Mouse (Mus musculus): ENCODE results near the gene Mpz. TPM values are rescaled to one million over a fixed set of nuclear protein-coding genes. Genes with fewer than 3 reads are reported as not detected.
"Not testable (repeated sequence)": the region's sequence is repeated elsewhere in the genome, so short reads cannot be mapped to it uniquely, and the experiment has no call there.

Gene Mpz
- total and polyA plus RNA-seq, 3 experiments = 0.49 to 1.7 (median 1.5) TPM

DNA sequence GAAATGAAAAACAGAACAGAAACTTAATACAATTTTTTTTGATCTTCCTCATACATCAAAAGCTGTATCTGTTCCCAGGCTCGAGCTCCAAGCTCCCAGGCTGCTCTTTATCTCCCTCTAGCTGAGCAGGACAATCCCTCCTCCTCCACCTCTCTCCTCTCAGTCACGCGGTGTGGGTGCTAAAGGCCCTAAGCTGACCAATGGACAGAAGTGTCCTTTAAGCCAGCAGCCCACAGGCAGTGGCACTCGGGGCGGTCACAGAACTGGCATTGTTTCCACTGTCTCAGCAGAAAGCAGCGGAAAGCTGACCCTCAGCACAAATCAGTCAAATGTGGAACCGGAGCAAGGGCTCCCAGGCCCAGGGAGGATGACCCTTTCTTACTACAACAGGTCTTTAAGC lies 21.3 kb upstream of the Mpz start:
- DNase-seq = peak; percentile 28

DNA sequence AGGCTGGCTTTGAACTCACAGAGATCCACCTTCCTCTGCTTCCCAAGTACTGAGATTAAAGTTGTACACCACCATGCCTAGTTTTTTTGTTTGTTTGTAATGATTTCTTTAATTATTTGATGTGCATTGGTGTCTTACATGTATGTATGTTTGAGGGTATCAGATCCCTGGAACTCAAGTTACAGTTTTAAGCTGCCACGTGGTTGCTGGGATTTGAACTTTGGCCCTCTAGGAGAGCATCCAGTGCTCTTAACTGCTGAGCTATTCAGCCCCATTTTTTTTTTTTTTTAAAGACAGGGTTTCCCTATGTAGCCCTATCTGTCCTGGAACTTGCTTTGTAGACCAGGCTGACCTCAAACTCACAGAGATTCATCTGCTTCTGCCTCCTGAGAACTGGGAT lies 19.5 kb upstream of the Mpz start:
- DNase-seq = no peak

DNA sequence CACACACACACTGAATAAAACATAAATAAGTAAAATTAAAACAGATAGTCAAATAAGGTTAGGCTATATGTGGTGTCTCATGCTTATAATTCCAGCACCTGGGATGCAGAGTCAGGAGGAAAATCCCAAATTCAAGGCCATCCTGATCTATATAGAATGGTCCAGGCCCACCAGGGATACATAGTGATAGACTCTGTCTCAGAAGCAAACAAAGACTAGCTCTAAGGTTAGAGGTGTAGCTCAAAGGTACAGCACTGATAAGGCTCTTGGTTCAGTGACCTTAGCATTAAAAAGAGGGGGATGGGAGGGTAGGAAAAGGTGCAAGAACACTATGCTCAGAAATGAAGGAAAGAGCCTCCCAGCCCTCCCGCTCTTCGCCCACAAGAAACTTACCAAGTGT lies 14.9 kb upstream of the Mpz start:
- no peak for DNase-seq

DNA sequence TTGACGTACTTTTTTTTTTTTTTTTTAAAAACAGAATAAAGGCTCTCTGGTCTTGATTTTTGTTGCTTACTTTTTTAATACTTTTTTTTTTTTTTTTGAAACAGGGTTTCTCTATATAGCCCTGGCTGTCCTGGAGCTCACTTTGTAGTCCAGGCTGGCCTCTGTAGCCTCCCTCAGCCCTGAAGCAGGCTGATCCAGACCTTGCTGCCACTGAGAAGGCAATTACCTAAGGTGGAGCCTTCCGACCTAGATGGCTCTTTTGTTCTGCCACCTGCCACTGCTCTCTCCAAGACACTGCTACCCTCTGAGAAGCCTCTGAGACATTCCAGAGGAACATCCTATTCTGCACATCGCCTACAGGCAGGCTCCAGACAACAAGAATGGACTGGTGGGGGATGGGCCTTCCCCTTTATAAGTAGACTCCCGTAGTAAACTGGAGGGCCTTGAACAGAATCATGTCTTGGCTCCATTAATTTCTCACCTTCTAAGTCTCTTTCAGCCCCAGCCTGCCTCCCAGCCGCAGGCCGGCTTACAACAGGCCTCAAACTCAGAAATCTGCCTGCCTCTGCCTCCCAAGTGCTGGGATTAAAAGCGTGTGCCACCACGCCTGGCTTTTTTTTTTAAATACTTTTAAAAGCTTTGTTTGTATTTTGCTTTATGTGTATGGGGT lies 12.9 kb upstream of the Mpz start:
- DNase-seq = not testable (repeated sequence)

DNA sequence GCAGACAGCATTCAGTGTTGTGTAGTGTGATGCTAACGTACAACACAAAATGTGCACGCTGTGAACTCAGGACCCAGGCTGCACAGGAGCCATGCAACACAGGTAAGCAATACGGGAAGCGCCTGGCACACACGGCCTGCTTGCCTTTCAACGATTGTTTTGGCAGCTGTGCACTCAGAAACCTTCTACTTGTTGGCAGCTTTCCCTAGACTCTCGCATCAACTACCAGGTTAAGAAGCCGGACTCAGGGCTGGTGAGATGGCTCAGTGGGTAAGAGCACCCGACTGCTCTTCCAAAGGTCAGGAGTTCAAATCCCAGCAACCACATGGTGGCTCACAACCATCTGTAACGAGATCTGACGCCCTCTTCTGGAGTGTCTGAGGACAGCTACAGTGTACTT lies 7.5 kb upstream of the Mpz start:
- not testable (repeated sequence) for DNase-seq

DNA sequence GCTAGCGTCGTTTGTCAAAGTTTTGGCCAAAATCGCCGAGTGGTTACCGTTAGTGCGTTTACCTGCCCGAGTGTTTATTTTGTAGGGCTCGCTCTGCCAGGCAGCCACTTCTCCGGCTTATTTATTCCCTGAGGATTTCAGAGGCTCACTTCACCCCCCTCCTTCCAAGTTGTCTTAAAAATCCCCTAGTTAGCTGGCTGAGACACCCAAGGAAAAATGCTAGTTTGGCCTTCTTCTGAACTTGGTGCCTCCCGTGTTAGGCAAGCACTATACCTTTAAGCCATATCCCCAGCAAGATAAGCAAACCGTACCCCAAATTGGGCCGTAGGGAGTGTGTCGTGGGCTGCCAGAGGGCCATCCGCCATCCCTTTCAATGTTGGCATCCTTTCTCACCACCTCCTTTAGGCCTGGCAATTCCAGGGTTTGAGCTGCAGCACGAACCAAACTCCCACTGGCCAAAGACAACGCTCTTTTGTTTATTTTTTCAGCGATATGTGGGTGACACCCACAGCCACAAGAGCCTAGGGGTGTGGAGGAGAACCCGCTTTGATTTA lies 404 bp downstream of the Mpz start:
- DNase-seq = peak; percentile 41

DNA sequence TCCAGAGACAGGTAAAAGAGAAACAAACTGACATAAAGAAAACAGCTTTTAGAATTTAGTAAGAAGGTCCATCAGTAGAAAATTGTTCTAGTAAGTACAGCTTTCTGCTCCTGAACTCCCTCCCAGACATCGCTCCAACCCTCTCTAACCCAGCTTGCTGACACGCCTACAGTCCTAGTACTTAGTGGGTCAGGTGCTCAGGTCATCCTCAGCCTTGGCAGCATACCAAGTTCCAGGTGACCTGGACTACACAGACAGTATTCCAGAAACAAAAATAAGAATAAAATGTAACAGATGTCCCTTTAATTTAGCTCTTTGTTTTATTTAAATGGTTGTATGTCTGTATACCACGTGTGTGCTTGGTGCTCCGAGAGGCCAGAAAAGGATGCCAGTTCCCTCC lies 1.5 kb downstream of the Mpz start:
- no peak for DNase-seq

DNA sequence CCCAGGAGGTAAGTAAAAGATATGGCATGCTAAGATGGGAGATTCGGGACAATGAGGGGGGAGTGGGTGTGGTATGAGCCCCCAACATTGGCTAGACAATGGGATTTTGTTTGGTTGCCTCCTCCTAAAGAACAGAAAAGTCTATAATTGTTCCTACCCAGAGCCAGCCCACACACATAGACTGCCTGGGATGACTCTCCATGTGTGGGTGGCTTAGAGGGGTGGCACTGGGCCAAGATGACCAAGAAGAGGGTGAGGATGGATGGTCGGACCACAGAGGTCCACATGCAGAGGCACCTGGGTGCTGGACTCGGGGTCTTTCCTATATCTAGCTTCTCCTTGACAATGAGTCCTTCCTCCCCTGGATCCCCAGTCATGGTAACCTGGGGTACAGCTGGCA lies 6.1 kb downstream of the Mpz start:
- no peak for DNase-seq

DNA sequence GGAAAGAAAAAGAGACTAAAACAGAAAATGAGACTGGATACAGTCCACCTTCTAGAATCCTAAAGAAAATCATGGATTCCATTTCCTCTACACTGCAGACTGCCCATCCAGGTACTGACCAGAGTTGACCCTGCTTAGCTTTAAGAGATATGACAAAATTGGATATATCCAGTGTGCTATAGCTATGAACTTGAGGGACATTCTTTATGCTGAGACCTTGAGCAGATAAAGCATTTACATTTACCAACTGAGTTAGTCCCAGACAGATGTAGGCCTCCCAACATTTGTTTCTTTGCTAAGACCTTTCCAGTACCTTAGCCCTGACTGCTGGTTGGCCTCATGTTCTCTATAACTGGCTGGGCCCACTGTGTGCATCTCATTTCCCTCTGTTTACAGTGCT lies 7.5 kb downstream of the Mpz start:
- no peak for DNase-seq

DNA sequence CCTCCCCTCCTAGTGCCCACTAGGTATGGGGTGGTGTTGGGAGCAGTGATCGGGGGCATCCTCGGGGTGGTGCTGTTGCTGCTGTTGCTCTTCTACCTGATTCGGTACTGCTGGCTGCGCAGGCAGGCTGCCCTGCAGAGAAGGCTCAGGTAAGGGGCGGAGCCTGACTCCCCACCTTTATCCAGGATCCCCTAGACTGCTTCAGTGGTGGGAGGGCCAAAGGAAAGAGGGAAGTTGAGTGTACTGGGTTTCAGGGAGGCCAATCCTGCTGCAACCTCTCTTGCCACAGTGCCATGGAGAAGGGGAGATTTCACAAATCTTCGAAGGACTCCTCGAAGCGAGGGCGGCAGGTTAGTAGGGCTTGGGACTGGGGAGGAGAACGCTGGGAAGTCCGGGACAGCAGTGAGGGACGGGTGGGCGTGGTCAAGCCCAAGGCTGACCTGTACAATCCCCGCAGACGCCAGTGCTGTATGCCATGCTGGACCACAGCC lies 9.0 kb downstream of the Mpz start:
- DNase-seq = peak; percentile 34

DNA sequence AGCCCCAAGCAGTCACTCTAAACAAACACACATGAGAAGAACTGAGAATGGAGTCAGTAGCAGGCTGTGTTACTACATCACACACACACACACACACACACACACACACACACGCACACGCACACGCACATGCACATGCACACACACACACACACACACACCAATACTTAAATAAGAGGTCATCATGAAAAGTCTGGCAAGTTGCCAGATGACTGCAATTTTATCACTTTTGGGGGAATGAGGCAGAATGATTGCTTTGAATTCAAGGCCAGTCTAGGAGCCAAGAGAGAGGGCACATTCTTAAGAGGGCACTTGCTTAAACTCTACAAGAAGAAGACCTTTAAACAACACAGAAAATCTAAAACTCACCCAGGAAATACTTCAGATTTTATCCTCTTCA lies 12.0 kb downstream of the Mpz start:
- DNase-seq = peak; percentile 47

DNA sequence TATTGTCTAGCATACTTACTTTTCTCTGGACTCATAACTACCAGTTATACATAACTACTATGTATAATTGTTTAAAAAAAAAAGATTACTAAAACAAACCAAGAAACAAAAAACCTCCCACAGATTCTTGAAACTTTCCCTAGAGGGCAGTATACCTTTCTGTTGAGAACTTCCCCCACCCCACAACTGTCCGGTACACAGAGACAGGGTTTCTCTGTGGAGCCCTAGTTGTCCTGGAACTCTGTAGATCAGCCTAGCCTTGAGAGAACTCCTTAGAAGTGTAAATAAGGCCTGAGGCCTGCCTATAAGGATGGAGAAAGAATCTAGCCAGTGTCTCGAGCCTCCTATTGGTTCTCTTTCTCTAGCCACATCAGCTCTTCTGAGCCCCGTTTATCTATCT lies 13.7 kb downstream of the Mpz start:
- no peak for DNase-seq

DNA sequence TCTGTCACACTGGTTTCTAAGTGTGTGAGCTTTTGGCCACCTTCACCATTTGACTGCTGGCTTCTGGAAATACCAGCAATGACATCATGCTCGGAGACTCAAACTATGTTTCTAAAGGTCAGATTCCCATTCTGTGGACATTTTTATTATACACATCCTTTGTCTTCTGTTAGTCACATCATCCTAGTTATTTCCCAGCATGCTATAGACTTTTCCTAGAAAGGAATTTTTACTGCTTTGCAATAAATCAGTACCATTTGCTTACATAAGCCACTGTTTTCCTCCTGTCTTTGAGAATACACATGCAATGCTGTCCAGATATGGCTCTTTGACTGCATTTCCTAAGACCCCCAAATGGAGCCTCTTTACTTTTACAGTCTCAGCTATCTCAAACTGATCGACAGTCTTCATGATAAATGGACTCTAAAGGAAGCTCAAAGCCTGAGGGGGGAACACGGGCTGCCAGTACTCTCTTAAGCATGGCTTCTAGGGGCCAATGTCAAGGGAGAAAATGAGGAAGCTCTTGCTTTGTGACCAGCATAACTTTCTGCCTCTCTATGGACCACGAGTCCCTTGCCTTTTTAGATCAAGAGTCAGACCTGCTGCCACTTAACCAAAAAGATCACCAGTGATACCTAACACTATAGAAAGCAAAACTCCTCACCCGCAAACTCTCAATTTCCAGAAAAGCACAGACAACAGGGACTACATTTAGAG lies 15.3 kb downstream of the Mpz start:
- DNase-seq = no peak

DNA sequence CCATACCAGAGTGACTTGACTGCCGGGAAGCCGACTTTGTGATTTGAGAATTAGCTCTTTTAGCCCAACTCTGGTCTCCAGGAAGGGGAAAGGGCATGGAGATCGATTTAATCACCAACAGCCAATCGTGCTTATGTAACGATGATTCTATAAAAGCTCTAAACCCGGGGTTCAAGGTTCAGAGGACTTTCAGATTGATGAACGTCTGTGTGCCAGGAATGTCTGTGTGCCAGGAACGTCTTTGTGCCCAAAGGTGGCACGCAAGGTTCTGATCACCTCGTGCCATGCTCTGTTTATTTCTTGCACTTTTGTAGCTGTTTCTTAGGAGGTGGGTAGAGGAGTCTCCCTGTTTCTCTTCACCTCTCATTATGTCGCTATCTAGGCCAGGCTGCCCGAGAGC lies 18.4 kb downstream of the Mpz start:
- DNase-seq = no peak

DNA sequence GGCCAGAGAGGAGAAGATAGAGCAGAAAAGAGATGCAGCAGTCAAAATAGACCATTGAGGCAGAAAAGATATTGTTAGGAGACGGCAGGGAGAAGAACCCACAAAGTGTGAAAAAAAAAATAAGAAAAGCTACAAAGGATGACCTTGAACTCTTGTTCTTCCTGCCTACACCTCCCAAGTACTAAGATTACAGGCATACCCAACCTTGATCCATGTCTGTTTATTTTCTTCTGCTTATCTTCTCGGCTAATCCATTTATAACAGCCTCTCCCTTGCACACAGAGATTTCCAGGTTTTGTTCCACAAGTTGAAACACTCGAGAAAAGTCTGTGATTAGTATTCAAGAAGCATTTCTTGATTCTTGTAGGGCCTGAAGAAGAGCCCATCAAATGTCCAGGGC lies 19.4 kb downstream of the Mpz start:
- no peak for DNase-seq

DNA sequence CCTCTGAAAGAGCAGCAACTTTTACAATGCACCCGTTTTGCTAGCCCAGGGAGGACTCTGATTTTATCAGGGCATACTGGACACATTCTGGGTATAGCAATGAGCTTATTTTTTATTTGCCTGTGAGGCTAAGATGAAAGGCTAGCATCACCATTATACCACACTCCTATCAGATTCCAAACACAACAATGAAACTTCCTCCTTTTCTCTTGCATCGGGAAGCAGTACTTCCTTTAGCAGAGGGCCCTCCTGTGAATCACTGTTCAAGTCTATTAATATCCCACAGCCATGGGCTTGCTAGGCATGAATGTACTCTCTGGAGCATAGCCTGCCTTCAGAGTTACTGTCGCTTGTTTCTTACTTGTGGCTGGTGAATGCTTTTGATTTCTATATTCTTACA lies 20.6 kb downstream of the Mpz start:
- DNase-seq = no peak

DNA sequence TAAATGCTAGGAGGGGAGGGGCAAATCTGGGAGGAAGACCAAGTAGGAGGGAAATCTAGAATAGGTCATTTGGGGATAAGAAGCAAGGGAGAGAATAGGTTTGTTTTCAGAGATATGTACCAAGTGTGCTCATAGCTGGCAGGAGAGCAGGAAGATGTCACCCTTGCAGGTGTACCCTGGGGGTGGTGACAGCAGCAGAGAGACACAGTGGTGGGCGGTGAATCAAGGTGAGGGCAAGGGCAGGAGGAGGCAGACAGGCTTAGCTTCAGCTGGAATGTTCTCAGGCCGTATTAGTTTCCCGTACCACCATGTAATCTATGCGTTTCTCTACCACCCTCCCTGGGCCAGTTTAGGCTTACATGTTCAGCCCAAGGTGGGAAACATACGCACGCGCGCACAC lies 22.3 kb downstream of the Mpz start:
- DNase-seq = no peak

DNA sequence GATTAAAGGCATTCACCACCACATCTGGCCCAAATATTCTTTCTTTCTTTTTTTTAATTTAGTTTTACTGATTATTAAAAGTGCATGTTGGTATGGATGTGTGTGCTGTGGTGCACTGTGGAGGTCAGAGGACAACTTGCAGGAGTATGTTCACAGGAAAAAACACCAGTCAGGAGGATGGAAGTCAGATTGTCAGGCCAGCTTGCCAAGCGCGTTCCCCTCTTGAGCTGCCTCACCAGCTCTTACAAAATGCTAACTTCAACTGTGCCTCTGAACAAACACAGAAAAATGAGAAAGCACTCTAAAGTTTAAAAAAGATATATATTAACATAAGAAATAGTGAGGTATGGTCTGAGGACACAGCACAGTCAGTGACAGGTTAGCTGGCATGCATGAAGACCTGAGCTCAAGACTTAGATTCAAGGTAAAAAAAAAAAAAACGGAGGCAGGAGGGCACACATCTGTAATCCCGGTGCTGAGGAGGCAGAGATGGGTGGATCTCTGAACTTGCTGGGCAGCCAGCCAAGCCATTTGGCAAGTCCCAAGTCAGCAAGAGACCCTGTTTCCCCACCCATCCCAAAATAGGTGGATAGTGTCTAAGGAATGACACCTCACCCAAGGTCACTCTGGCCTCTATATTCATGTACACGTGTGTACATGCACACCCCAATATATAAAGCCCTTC lies 29.1 kb downstream of the Mpz start:
- DNase-seq = no peak

DNA sequence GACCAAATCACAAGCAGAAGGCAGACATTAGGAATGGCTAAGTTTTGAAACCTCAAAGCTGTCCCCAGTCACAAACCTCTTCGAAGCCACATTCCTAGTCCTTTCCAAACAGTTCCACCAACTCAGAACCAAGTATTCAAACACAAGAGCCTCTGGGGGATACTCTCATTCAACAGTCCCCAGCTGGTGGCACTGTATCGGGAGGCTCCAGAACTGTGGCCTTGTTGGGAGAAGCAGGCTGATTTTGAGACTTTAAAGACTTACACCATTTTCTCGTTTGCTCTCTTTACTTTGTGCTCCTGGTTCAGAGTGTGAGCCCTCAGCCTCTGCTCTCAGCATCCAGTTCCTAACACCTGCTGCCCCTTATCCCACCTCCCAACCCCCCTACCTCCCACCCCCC lies 32.5 kb downstream of the Mpz start:
- no peak for DNase-seq

DNA sequence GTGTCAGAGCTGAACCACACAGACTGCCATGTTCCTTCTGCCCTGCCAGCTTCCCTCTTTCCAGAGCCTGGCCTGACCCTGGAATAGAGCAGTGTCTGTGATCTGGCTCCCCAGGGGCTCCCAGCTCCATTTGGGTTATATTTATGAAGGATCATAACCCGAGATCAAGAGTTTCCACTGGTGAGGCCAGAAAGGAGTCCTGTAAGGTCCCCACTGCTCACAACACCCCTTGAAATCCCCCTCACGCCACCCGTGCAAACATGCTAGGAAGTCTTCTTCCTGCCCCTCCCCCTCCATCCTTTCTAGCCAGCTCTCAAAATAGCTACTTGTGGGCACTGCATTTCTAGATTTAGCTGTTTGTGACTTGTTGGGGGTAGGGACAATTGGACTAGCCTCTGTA lies 33.1 kb downstream of the Mpz start:
- peak; percentile 27 for DNase-seq

DNA sequence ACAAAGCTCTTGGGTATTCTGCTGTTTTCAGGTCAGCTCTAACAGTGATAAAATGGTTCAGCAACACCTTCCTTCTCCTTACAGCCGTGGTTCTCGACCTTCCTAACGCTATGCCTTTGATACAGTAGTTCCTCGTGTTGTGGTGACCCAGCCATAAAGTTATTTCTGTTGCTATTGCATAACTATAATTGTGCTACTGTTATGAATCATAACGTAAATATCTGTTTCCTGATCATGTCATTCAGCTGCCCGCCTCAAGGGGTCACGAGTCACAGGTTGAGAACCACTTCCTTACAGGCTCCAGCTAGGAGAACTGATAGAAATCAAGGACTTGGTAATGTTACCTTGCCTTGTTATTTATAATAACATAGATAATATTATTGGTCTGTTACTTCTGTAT lies 33.8 kb downstream of the Mpz start:
- peak; percentile 60 for DNase-seq

DNA sequence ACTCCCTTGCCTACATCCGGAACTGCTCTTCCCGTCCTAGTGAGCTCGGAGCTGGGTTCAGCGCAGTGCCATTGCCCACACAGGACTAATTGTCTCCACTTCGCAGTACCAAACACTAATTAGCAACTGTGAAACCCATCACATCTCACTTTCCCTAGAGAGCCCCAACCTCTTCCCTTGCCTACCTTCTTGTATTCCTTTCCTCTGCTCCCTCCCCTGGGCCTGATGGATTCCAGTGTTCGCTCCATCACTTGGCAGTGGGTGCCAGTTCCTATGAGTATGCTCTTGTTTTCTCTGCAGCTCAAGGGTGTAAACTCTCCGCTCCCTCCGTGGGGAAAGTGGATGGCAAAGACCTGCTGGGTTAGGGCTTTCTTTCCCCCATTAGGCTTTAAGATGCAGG lies 35.1 kb downstream of the Mpz start:
- DNase-seq = no peak

All from adrenal gland, adult 2 months (tissue).